Comparison of ENCODE assay signal across 16 mouse cellular contexts in the genomic region with DNA sequence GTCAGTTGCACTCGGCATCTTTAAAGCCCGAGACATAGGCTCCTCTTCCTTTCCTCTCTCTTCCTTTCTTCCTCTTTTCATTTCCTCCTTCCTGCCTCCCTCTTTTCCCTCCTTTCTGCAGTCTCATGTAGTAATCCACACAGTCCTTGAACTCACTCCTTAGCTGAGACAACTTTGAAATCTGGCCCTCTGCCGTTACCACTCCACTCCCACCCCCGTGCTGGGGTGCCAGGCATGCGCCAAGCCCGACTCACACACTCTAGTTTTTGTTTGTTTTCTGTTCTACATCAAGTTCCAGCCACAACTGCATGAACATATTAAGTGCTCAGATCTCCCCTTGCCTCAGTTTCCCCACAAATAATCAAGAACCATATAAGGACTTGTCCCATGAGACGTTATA. TPM values are rescaled to one million over a fixed set of nuclear protein-coding genes. Genes with fewer than 3 reads are reported as not detected.
"Had no signal": no experiment of that assay in that cellular context is flagged by ENCODE, and none has a peak within 500 bp of the region (broad histone marks: within the 10 kb centered on the region; RNA-seq: fewer than 3 reads in every experiment).

No protein-coding gene starts in this region.

- H3K4me2 ChIP-seq: lung, embryonic 15.5 days; midbrain, embryonic 11.5 days; midbrain, embryonic 13.5 days; midbrain, embryonic 15.5 days; neural tube, embryonic 12.5 days; stomach, embryonic 15.5 days had no signal

- DNase-seq: lung, adult 2 months; right cerebral cortex, postnatal 14 days had no signal

- H3K36me3 ChIP-seq: lung, embryonic 15.5 days; stomach, embryonic 15.5 days had no signal

- H3K9ac ChIP-seq: liver, postnatal 0 days; lung, embryonic 15.5 days; midbrain, embryonic 13.5 days; midbrain, embryonic 15.5 days; neural tube, embryonic 12.5 days; stomach, embryonic 15.5 days had no signal

- H3K4me1 ChIP-seq: lung, embryonic 15.5 days; neural tube, embryonic 12.5 days; stomach, embryonic 15.5 days had no signal

- H3K9me3 ChIP-seq: lung, embryonic 15.5 days; megakaryocyte, embryonic 14.5 days; midbrain, embryonic 13.5 days; midbrain, embryonic 15.5 days; neural tube, embryonic 12.5 days; stomach, embryonic 15.5 days had no signal

- H3K27me3 ChIP-seq: midbrain, embryonic 13.5 days; midbrain, embryonic 15.5 days had no signal

- H3K27ac ChIP-seq: lung, embryonic 15.5 days; macrophage; midbrain, embryonic 13.5 days; midbrain, embryonic 15.5 days; neural tube, embryonic 12.5 days; stomach, embryonic 15.5 days; stomach, postnatal 0 days had no signal

- H3K4me3 ChIP-seq: lung, embryonic 15.5 days; megakaryocyte, embryonic 14.5 days; midbrain, embryonic 13.5 days; midbrain, embryonic 15.5 days; neural tube, embryonic 12.5 days; stomach, embryonic 15.5 days had no signal

RNA-seq across cellular contexts. Expression of a gene that starts 15.8 kb away (rescaled TPM):
- total RNA-seq: megakaryocyte progenitor cell, adult 5-6 weeks; monocyte, adult 5-6 weeks; neutrophil, adult 5-6 weeks had no signal
- polyA plus RNA-seq: liver, postnatal 0 days; macrophage had no signal

RNA-seq across cellular contexts. Expression of a gene that starts 21.7 kb away (rescaled TPM):
- total RNA-seq: megakaryocyte progenitor cell, adult 5-6 weeks; monocyte, adult 5-6 weeks; neutrophil, adult 5-6 weeks had no signal
- polyA plus RNA-seq: lung, embryonic 15.5 days; lung, postnatal 0 days had no signal

RNA-seq across cellular contexts. Expression of a gene that starts 32.2 kb away (rescaled TPM):
- total RNA-seq: monocyte, adult 5-6 weeks had no signal
